Mouse (Mus musculus) gastrocnemius, postnatal 36 days (tissue): ENCODE data around the gene Ftsj1. TPM values are rescaled to one million over a fixed set of nuclear protein-coding genes. Genes with fewer than 3 reads are reported as not detected.

Experiments
- total RNA-seq, 2 experiments: library from RNA; stranded (reverse); gene quantifications; 2 replicates each; pipeline ENCODE4 v1.2.3; 2021

Gene Ftsj1
- total RNA-seq, 2 experiments from 2014 or later = 14.1 to 14.4 TPM

Other genes with a start within 250 kb of the Ftsj1 start
- not detected for gene Glod5, start 233.9 kb downstream of the Ftsj1 start, total RNA-seq
- gene Suv39h1, start 177.6 kb downstream of the Ftsj1 start, total RNA-seq = 1 to 10 TPM; 3.9 to 5.7 TPM
- gene Was, start 161.9 kb downstream of the Ftsj1 start, total RNA-seq = under 1 TPM; 0.39 to 0.64 TPM
- gene Wdr13, start 119.5 kb downstream of the Ftsj1 start, total RNA-seq = 10 to 100 TPM; 12.3 TPM
- gene Rbm3, start 106.5 kb downstream of the Ftsj1 start, total RNA-seq = 10 to 100 TPM; 56.4 to 78.2 TPM
- gene Tbc1d25, start 76.2 kb downstream of the Ftsj1 start, total RNA-seq = 1 to 10 TPM; 3.0 to 3.6 TPM
- 1 to 10 TPM; 8.4 to 9.0 TPM for gene Ebp, start 58.9 kb downstream of the Ftsj1 start, total RNA-seq
- gene Porcn, start 45.9 kb downstream of the Ftsj1 start, total RNA-seq = 1 to 10 TPM; 4.9 to 5.3 TPM
- gene Slc38a5, start 18.7 kb upstream of the Ftsj1 start, total RNA-seq = not detected
- gene Ssxb10, start 75.0 kb upstream of the Ftsj1 start, total RNA-seq = not detected
- gene Ssxb9, start 114.6 kb upstream of the Ftsj1 start, total RNA-seq = not detected
- gene Ssxb1, start 160.9 kb upstream of the Ftsj1 start, total RNA-seq = not detected
- gene Ssxb2, start 209.3 kb upstream of the Ftsj1 start, total RNA-seq = not detected